Mouse (Mus musculus): ENCODE results near the gene Meiob. TPM values are rescaled to one million over a fixed set of nuclear protein-coding genes. Genes with fewer than 3 reads are reported as not detected.

The Meiob gene
- total RNA-seq, 2 experiments from 2014 or later, result not detected

- intact Hi-C loops (cut with DNase I), result no loop called here
These were observed 57.7 kb downstream of the Meiob start for GRCm38 (mm10) chr17:24861785-24862184.

GRCm38 (mm10) chr17:24865776-24866175 lies 61.7 kb downstream of the Meiob start, which contains the start of gene Igfals:
TSS of gene Igfals (plus strand) at chr17:24865997.
- intact Hi-C loops (cut with DNase I), result no loop called here
- DNase-seq (ENCODE audit: low spot score in 2 of 2), result no peak

More at GRCm38 (mm10) chr17:24861785-24862184, 57.7 kb downstream of the Meiob start:
- no peak for DNase-seq (ENCODE audit: low spot score in 2 of 2)

- DNase-seq (ENCODE audit: low spot score in 2 of 2), result peak in 1 of 2 experiments; percentile 46
- intact Hi-C loops (cut with DNase I), result no loop called here
These were observed 63.8 kb downstream of the Meiob start for GRCm38 (mm10) chr17:24867914-24868313.

GRCm38 (mm10) chr17:24873695-24874404 lies 69.8 kb downstream of the Meiob start:
- intact Hi-C loops (cut with DNase I), result no loop called here
- DNase-seq (ENCODE audit: low spot score in 2 of 2), result no peak

- no peak for DNase-seq (ENCODE audit: low spot score in 2 of 2)
- intact Hi-C loops (cut with DNase I), result no loop called here
These were observed 70.3 kb downstream of the Meiob start for GRCm38 (mm10) chr17:24874405-24874745.

- intact Hi-C loops (cut with DNase I), result no loop called here
- no peak for DNase-seq (ENCODE audit: low spot score in 2 of 2)
These were observed 70.9 kb downstream of the Meiob start for GRCm38 (mm10) chr17:24874989-24875388.

GRCm38 (mm10) chr17:24877336-24878116 lies 73.4 kb downstream of the Meiob start:
- no peak for DNase-seq (ENCODE audit: low spot score in 2 of 2)
- intact Hi-C loops (cut with DNase I), result no loop called here

GRCm38 (mm10) chr17:24878117-24878397 lies 74.0 kb downstream of the Meiob start:
- intact Hi-C loops (cut with DNase I), result no loop called here
- DNase-seq (ENCODE audit: low spot score in 2 of 2), result no peak

- DNase-seq (ENCODE audit: low spot score in 2 of 2), result no peak
- intact Hi-C loops (cut with DNase I), result no loop called here
These were observed 74.4 kb downstream of the Meiob start for GRCm38 (mm10) chr17:24878531-24878930.

GRCm38 (mm10) chr17:24881738-24882440 lies 77.8 kb downstream of the Meiob start:
- intact Hi-C loops (cut with DNase I), result loop anchor here (5.0 kb wide), 1 partner anchor 135 kb away; no protein-coding TSS in a partner anchor
- DNase-seq (ENCODE audit: low spot score in 2 of 2), result no peak

GRCm38 (mm10) chr17:24884391-24884790 lies 80.3 kb downstream of the Meiob start:
- no peak for DNase-seq (ENCODE audit: low spot score in 2 of 2)
- intact Hi-C loops (cut with DNase I), result loop anchor here (5.0 kb wide), 1 partner anchor 137 kb away; no protein-coding TSS in a partner anchor

GRCm38 (mm10) chr17:24885356-24886133 lies 81.5 kb downstream of the Meiob start:
- intact Hi-C loops (cut with DNase I), result loop anchor here (2.0 kb wide), 1 partner anchor 35 kb away; the partner anchor contains the start of gene Fahd1
- DNase-seq (ENCODE audit: low spot score in 2 of 2), result no peak

GRCm38 (mm10) chr17:24886134-24886931 lies 82.2 kb downstream of the Meiob start, which contains the start of the genes Nubp2 and Spsb3:
TSS of gene Nubp2 (minus strand) at chr17:24886349.
TSS of gene Spsb3 (plus strand) at chr17:24886643.
- DNase-seq (ENCODE audit: low spot score in 2 of 2), result peak; percentile 97
- intact Hi-C loops (cut with DNase I), result loop anchor here (2.0 kb wide), 1 partner anchor 36 kb away; the partner anchor contains the start of gene Fahd1

- DNase-seq (ENCODE audit: low spot score in 2 of 2), result no peak
- intact Hi-C loops (cut with DNase I), result loop anchor here (2.0 kb wide), 1 partner anchor 36 kb away; the partner anchor contains the start of gene Fahd1
These were observed 82.8 kb downstream of the Meiob start for GRCm38 (mm10) chr17:24886932-24887271.

- intact Hi-C loops (cut with DNase I), result loop anchor here (2.0 kb wide), 1 partner anchor 37 kb away; the partner anchor contains the start of gene Fahd1
- DNase-seq (ENCODE audit: low spot score in 2 of 2), result no peak
These were observed 83.4 kb downstream of the Meiob start for GRCm38 (mm10) chr17:24887291-24888080.

- no peak for DNase-seq (ENCODE audit: low spot score in 2 of 2)
- intact Hi-C loops (cut with DNase I), result no loop called here
These were observed 84.8 kb downstream of the Meiob start for GRCm38 (mm10) chr17:24888862-24889261.
